In the genomic region with DNA sequence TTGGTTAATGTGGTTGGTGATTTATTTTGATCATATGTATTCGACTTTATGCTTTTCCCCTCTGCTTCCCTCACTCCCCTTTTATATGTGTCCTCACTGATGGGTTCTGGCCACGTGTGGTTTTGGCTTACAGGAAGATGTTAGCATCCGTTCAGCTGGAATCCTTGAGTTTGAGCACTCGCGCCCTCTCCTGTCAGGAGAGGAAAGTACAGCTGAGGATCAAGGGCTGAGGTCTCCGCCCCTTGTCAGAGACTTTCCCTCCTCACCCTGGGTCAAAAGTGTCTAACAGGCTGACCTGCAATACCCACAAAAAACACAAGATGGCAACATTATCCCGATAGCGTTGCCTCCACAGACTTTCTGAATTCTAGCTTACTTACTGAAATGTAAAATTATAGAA, we compare ENCODE assay signal across 7 mouse cellular contexts. TPM values are rescaled to one million over a fixed set of nuclear protein-coding genes. Genes with fewer than 3 reads are reported as not detected.
A peak's percentile ranks its signal among the peaks of the same experiment; 100 is the strongest.
DNase-seq lines count a peak whose midpoint lies in the region; ATAC-seq and TF ChIP-seq lines count a peak whose summit lies in the region.

No protein-coding gene starts in this region.

- H3K4me1 ChIP-seq in midbrain, embryonic 13.5 days (replicated peaks) = peaks cover 11% of the 10 kb centered on the region
- no peaks in the 10 kb centered on the region for H3K4me1 ChIP-seq in spleen, adult 2 months (ENCODE audit: control insufficient read depth, insufficient read depth, insufficient read length)

- DNase-seq in adipocyte (ENCODE audit: low spot score) = peak; percentile 92
- DNase-seq in cerebellum, postnatal 25 days = peak; percentile 64 to 77
- peak; percentile 60 to 69 for DNase-seq in gastrocnemius, adult 8-10 months (ENCODE audit: low spot score in 2 of 2)
- DNase-seq in left cerebral cortex, adult 9 months (ENCODE audit: low spot score in 2 of 2) = peak; percentile 36 to 80
- DNase-seq in spleen, adult 2 months (ENCODE audit: low read depth in 1 of 2, low spot score in 2 of 2) = peak; percentile 57 to 64

- no peaks in the 10 kb centered on the region for H3K36me3 ChIP-seq in midbrain, embryonic 13.5 days
- H3K36me3 ChIP-seq in spleen, adult 2 months (ENCODE audit: control insufficient read depth, insufficient read depth, low read length) = no peaks in the 10 kb centered on the region

- 4% methylated on average over 8 of the region's 8 CpGs for WGBS in midbrain, embryonic 13.5 days
- under 1% methylated on average over 8 of the region's 8 CpGs for WGBS in spleen, adult 2 months

- TF ChIP-seq CTCF in spleen, adult 2 months (IDR thresholded peaks at IDR 0.05; ENCODE audit: extremely low read depth, insufficient read depth, insufficient read length, insufficient replicate concordance) = peak; percentile 46; the same call in 1 of the 2 replicates

- H3K4me2 ChIP-seq in midbrain, embryonic 13.5 days (replicated peaks) = no peak overlapping the region

- no peak overlapping the region for H3K4me3 ChIP-seq in midbrain, embryonic 13.5 days (replicated peaks)
- no peak overlapping the region for H3K4me3 ChIP-seq in spleen, adult 2 months (ENCODE audit: extremely low read depth, insufficient read depth, insufficient read length)

- no peak overlapping the region for H3K27ac ChIP-seq in midbrain, embryonic 13.5 days
- no peak overlapping the region for H3K27ac ChIP-seq in spleen, adult 2 months (ENCODE audit: insufficient read depth, low read length)

- H3K9me3 ChIP-seq in midbrain, embryonic 13.5 days = no peaks in the 10 kb centered on the region

- TF ChIP-seq POLR2A in spleen, adult 2 months (IDR thresholded peaks at IDR 0.05; ENCODE audit: low read depth, low read length) = no peak

- ATAC-seq in inflammation-experienced regulatory T-cells, adult 6 months = peak; percentile 99
- peak; percentile 65 for ATAC-seq in midbrain, embryonic 13.5 days

- H3K27me3 ChIP-seq in midbrain, embryonic 13.5 days = no peaks in the 10 kb centered on the region
- no peaks in the 10 kb centered on the region for H3K27me3 ChIP-seq in spleen, adult 2 months (ENCODE audit: control insufficient read depth, insufficient read depth, low read length)

- H3K9ac ChIP-seq in midbrain, embryonic 13.5 days (replicated peaks) = no peak overlapping the region

RNA-seq across cellular contexts. Expression of gene Nr2e3, which starts 1.2 kb away (rescaled TPM):
- not detected for total RNA-seq in gastrocnemius, adult 8-10 months (2022)
- polyA plus RNA-seq in inflammation-experienced regulatory T-cells, adult 6 months (2017; shearing (Covaris generic)) = not detected
- not detected in 2 replicates for polyA plus RNA-seq in midbrain, embryonic 13.5 days (2015; fragmentation: Nextera tagmentation; extraction: Ambion mirVana)
- polyA plus RNA-seq in spleen, adult 2 months (2012; rRNA removed) = not detected in 2 replicates
